Mouse (Mus musculus) midbrain, embryonic 14.5 days (tissue): Measurements from ENCODE around the gene Rusc2. TPM values are rescaled to one million over a fixed set of nuclear protein-coding genes. Genes with fewer than 3 reads are reported as not detected.

Source experiments
- ATAC-seq: fragments of 200-750 bp; cut with Nextera tagmentation; 2 replicates; pipeline ENCODE4 v1.8.0; 2017; ENCODE audit warnings: moderate number of reproducible peaks, moderate library complexity; ENCODE audit not compliant: low FRiP score, low TSS enrichment
- DNase-seq: peaks from one replicate; pipeline ENCODE4 v3.0.0-alpha.2; 2015
- H3K27ac ChIP-seq: fragments of 300-500 bp; sonication (generic); replicated peaks from 2 replicates; pipeline ENCODE4 v1.5.1; 2014; ENCODE audit warnings: mild to moderate bottlenecking, low read depth, low read length, moderate library complexity
- H3K27me3 ChIP-seq: fragments of 300-500 bp; sonication (generic); 2 replicates; pipeline ENCODE4 v1.6.1; 2014; ENCODE audit warnings: low read length, control low read depth, mixed read lengths; ENCODE audit not compliant: control insufficient read depth, insufficient read depth
- H3K36me3 ChIP-seq: fragments of 300-500 bp; sonication (generic); 2 replicates; pipeline ENCODE4 v1.6.1; 2014; ENCODE audit warnings: low read length, control low read depth; ENCODE audit not compliant: control insufficient read depth, insufficient read depth
- H3K4me1 ChIP-seq: fragments of 300-500 bp; sonication (generic); 2 replicates; pipeline ENCODE4 v1.6.1; 2014; ENCODE audit warnings: mild to moderate bottlenecking, antibody characterized with exemption, low read length, control low read depth; ENCODE audit not compliant: control insufficient read depth, insufficient read depth
- H3K4me2 ChIP-seq: fragments of 300-500 bp; sonication (generic); 2 replicates; pipeline ENCODE4 v1.6.1; 2014; ENCODE audit warnings: mild to moderate bottlenecking, low read length, moderate library complexity
- H3K4me3 ChIP-seq: fragments of 300-500 bp; sonication (generic); replicated peaks from 2 replicates; pipeline ENCODE4 v1.5.1; 2014; ENCODE audit warnings: low read depth, low read length
- H3K9ac ChIP-seq: fragments of 300-500 bp; sonication (generic); replicated peaks from 2 replicates; pipeline ENCODE4 v1.6.1; 2014; ENCODE audit warnings: mild to moderate bottlenecking, low read length, moderate library complexity
- H3K9me3 ChIP-seq: fragments of 300-500 bp; sonication (generic); 2 replicates; pipeline ENCODE4 v1.6.1; 2016; ENCODE audit warnings: low read length, control low read depth, mixed read lengths; ENCODE audit not compliant: control insufficient read depth
- WGBS: fragments of 180-500 bp; shearing (Covaris S2); extraction: QIAGEN DNeasy Blood & Tissue Kit; methylation state at CpG from one replicate; pipeline ENCODE4 v1.1.7; 2014; 5-methylcytosine and 5-hydroxymethylcytosine counted together
- polyA plus RNA-seq: library from polyadenylated mRNA; unstranded; fragments of >200 nt; fragmentation: Nextera tagmentation; extraction: Ambion mirVana; gene quantifications from 2 replicates; pipeline ENCODE4 v1.2.1, GENCODE M21; 2014

Rusc2 gene
- polyA plus RNA-seq, 1 experiment from 2014 or later = 68.1 TPM

GRCm38 (mm10) chr4:43350038-43350560, 31.7 kb upstream of the Rusc2 start:
- WGBS = 77% methylated on average over 6 of the region's 6 CpGs
- Histone ChIP-seq H3K9ac (no peak overlapping the region), H3K36me3 (no peaks in the 10 kb centered on the region), H3K4me3 (no peak overlapping the region), H3K27me3 (no peaks in the 10 kb centered on the region), H3K4me1 (no peaks in the 10 kb centered on the region), H3K4me2 (no peak overlapping the region), H3K27ac (no peak overlapping the region), H3K9me3 (no peaks in the 10 kb centered on the region)
- DNase-seq (no peak), ATAC-seq (no peak)

- ATAC-seq (no peak), DNase-seq (no peak)
- WGBS = 88% methylated on average over 6 of the region's 6 CpGs
- Histone ChIP-seq H3K36me3 (no peaks in the 10 kb centered on the region), H3K27ac (no peak overlapping the region), H3K4me2 (no peak overlapping the region), H3K27me3 (no peaks in the 10 kb centered on the region), H3K4me1 (no peaks in the 10 kb centered on the region), H3K9me3 (no peaks in the 10 kb centered on the region), H3K9ac (no peak overlapping the region), H3K4me3 (no peak overlapping the region)
Measured at GRCm38 (mm10) chr4:43353662-43354061, 28.1 kb upstream of the Rusc2 start.

GRCm38 (mm10) chr4:43364914-43365560, 16.7 kb upstream of the Rusc2 start:
- no peak overlapping the region for H3K4me3 ChIP-seq
- no peaks in the 10 kb centered on the region for H3K36me3 ChIP-seq
- WGBS = 93% methylated on average over 11 of the region's 11 CpGs
- no peak overlapping the region for H3K9ac ChIP-seq
- no peaks in the 10 kb centered on the region for H3K4me1 ChIP-seq
- ATAC-seq (no peak), DNase-seq (no peak)
- no peak overlapping the region for H3K4me2 ChIP-seq
- no peaks in the 10 kb centered on the region for H3K9me3 ChIP-seq
- no peaks in the 10 kb centered on the region for H3K27me3 ChIP-seq
- H3K27ac ChIP-seq = no peak overlapping the region

- no peaks in the 10 kb centered on the region for H3K27me3 ChIP-seq
- ATAC-seq (no peak), DNase-seq (no peak)
- H3K4me3 ChIP-seq = no peak overlapping the region
- no peak overlapping the region for H3K27ac ChIP-seq
- H3K4me1 ChIP-seq = no peaks in the 10 kb centered on the region
- WGBS = 90% methylated on average over 5 of the region's 5 CpGs
- no peak overlapping the region for H3K4me2 ChIP-seq
- H3K9ac ChIP-seq = no peak overlapping the region
- H3K36me3 ChIP-seq = no peaks in the 10 kb centered on the region
- no peaks in the 10 kb centered on the region for H3K9me3 ChIP-seq
Measured at GRCm38 (mm10) chr4:43367295-43367694, 14.5 kb upstream of the Rusc2 start.

GRCm38 (mm10) chr4:43367787-43368186, 14.0 kb upstream of the Rusc2 start:
- H3K4me2 ChIP-seq = no peak overlapping the region
- no peaks in the 10 kb centered on the region for H3K27me3 ChIP-seq
- H3K9ac ChIP-seq = no peak overlapping the region
- no peaks in the 10 kb centered on the region for H3K9me3 ChIP-seq
- no peaks in the 10 kb centered on the region for H3K4me1 ChIP-seq
- DNase-seq = no peak
- H3K36me3 ChIP-seq = no peaks in the 10 kb centered on the region
- no peak overlapping the region for H3K27ac ChIP-seq
- whole genome bisulfite sequencing = 93% methylated on average over 9 of the region's 9 CpGs
- no peak overlapping the region for H3K4me3 ChIP-seq
- ATAC-seq = no peak

- no peak overlapping the region for H3K9ac ChIP-seq
- ATAC-seq = no peak
- no peaks in the 10 kb centered on the region for H3K9me3 ChIP-seq
- DNase-seq = no peak
- H3K4me3 ChIP-seq = no peak overlapping the region
- no peak overlapping the region for H3K27ac ChIP-seq
- H3K4me1 ChIP-seq = no peaks in the 10 kb centered on the region
- no peaks in the 10 kb centered on the region for H3K27me3 ChIP-seq
- 81% methylated on average over 11 of the region's 11 CpGs for WGBS
- no peak overlapping the region for H3K4me2 ChIP-seq
- no peaks in the 10 kb centered on the region for H3K36me3 ChIP-seq
Measured at GRCm38 (mm10) chr4:43371406-43371805, 10.4 kb upstream of the Rusc2 start.

- H3K9me3 ChIP-seq = no peaks in the 10 kb centered on the region
- H3K36me3 ChIP-seq = no peaks in the 10 kb centered on the region
- H3K27ac ChIP-seq = no peak overlapping the region
- DNase-seq = no peak
- H3K9ac ChIP-seq = no peak overlapping the region
- 75% methylated on average over 4 of the region's 4 CpGs for WGBS
- ATAC-seq = no peak
- H3K4me1 ChIP-seq = no peaks in the 10 kb centered on the region
- no peak overlapping the region for H3K4me3 ChIP-seq
- no peaks in the 10 kb centered on the region for H3K27me3 ChIP-seq
- H3K4me2 ChIP-seq = no peak overlapping the region
Measured at GRCm38 (mm10) chr4:43372155-43372554, 9.6 kb upstream of the Rusc2 start.

GRCm38 (mm10) chr4:43374266-43374665, 7.5 kb upstream of the Rusc2 start:
- Histone ChIP-seq H3K4me2 (no peak overlapping the region), H3K9ac (no peak overlapping the region), H3K4me3 (no peak overlapping the region), H3K27me3 (no peaks in the 10 kb centered on the region), H3K27ac (no peak overlapping the region), H3K9me3 (no peaks in the 10 kb centered on the region), H3K36me3 (no peaks in the 10 kb centered on the region), H3K4me1 (no peaks in the 10 kb centered on the region)
- 86% methylated on average over 4 of the region's 4 CpGs for WGBS
- ATAC-seq (no peak), DNase-seq (no peak)

GRCm38 (mm10) chr4:43379601-43380000, 2.2 kb upstream of the Rusc2 start:
- H3K9ac ChIP-seq = no peak overlapping the region
- H3K4me3 ChIP-seq = no peak overlapping the region
- DNase-seq = no peak
- no peaks in the 10 kb centered on the region for H3K9me3 ChIP-seq
- ATAC-seq = no peak
- H3K36me3 ChIP-seq = no peaks in the 10 kb centered on the region
- H3K4me1 ChIP-seq = peaks cover 10% of the 10 kb centered on the region
- no peak overlapping the region for H3K27ac ChIP-seq
- H3K27me3 ChIP-seq = no peaks in the 10 kb centered on the region
- 92% methylated on average over 6 of the region's 6 CpGs for WGBS
- H3K4me2 ChIP-seq = no peak overlapping the region
